Mouse (Mus musculus): ENCODE results near the gene Ralgapb.
A peak's percentile ranks its signal among the peaks of the same experiment; 100 is the strongest.

The Ralgapb gene

GRCm38 (mm10) chr2:158518583-158518982 lies 108.9 kb downstream of the Ralgapb start:
- DNase-seq (ENCODE audit: low spot score): no peak

- DNase-seq (ENCODE audit: low spot score): no peak
These were observed 109.4 kb downstream of the Ralgapb start for GRCm38 (mm10) chr2:158519071-158519470.

DNA sequence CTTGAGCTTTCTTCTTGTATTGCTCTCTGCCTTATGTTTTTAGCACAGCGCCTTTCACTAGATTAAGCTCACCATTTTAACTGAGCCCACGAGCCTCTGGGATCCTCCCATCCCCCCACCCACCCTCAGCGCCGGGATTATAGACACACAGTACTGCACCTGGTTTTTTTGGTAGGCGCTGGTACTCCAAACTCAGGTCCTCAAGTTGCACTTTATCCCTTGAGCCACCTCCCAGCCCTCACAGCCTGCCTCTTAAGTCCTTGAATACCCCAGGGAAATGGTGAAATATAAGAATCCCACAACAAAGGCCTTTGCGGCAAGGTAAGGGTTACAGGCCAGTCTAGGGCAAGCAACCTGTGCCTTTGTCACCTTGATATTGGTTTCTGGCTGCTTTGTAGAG lies 110.2 kb downstream of the Ralgapb start:
- DNase-seq (ENCODE audit: low spot score): no peak

GRCm38 (mm10) chr2:158523060-158523459 lies 113.4 kb downstream of the Ralgapb start:
- DNase-seq (ENCODE audit: low spot score): no peak

DNA sequence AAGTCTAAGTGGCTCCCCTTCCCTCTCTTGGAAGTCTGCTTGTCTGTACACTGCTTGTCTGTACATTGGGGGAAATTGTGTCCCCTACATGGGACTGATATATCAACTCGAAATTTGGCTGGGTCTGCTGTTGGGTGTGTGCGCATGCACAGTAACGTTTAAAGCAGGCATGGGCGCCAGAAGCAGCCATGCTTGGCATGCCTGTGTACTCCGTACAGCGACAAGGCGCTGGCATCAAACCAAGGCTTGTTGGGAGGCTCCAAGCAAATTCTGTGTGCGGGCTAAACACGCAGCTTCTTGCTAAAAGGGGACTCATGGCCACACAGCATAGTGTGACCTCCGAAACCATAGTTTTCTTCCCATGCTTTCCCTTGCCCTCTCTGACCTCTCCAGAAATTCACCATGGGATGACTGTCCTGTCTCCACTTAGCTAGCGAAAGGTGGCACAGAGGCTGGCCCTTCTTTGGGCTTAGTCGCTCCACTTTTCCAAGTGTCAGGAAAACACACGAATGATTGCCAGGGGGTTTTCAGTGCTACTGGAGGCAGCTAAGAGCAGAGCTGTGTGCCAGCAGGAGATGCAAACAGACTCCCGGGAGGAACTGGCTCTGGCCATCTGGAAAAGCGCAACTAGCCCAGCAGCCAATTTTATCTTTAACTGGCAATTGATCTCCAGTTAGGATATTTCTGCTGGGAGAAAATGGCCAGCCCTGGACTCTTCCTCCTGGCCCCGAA lies 114.6 kb downstream of the Ralgapb start:
- DNase-seq (ENCODE audit: low spot score): no peak

- peak; percentile 82 for DNase-seq (ENCODE audit: low spot score)
These were observed 124.4 kb downstream of the Ralgapb start for GRCm38 (mm10) chr2:158534090-158534489.

DNA sequence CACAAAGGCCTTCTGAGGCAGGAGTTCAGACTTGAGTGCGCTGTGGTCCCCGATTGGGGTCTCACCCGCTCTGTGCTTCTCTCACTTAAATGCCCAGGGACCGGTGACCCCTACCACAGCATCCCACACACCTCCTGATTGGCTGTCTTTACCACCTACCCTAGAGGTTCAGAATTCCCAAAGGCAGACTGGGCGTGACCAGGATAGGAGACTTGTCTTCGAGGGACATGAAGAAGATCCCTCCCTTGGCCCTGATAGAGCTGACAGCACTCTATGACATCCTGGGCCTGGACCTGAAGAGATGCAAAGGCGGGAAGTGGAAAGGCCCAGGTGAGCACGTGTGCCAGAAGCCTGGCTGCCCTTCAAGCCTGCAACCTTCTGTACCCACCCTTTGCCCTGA lies 124.9 kb downstream of the Ralgapb start:
- DNase-seq (ENCODE audit: low spot score): no peak

GRCm38 (mm10) chr2:158539433-158540305 lies 130.0 kb downstream of the Ralgapb start:
- peak; percentile 53 for DNase-seq (ENCODE audit: low spot score)

DNA sequence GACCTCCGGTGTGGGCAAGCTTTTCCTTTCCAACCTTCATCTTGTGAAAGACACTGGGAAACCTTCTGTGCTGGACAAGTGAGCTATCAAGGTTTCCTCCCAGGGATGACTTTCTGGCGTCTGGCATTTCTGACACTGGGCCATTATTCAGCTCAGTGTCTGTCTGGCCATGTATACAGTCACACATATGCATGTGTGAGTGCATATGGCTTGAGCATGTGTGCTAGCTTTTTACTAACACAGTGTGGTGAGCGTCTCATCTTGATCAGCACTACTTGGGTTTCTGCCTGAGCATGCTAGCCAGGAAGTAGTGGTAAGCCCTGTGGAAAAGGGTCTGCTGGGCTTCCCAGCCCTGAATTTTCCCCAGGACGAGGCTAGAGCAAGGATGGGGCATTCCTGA lies 131.6 kb downstream of the Ralgapb start:
- DNase-seq (ENCODE audit: low spot score): no peak

DNA sequence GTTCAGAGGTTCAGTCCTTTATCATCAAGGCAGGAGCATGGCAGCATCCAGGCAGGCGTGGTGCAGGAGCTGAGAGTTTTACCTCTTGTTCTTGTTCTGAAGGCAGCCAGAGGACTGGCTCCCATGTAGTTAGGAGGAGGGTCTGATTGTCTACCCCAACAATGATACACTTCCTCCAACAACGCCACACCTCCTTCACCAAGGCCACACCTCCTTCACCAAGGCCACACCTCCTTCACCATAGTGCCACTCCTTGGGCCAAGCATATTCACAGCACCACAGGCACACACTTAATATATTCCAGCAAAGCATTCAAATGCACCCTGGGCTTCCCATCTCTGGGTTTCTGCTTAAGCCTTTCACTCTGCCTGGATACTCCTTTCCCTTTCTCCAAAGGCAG lies 135.6 kb downstream of the Ralgapb start:
- no peak for DNase-seq (ENCODE audit: low spot score)

GRCm38 (mm10) chr2:158546751-158547150 lies 137.1 kb downstream of the Ralgapb start:
- DNase-seq (ENCODE audit: low spot score): peak; percentile 94

Data from embryo, embryonic 10.5 days (tissue).